Mouse (Mus musculus) heart, embryonic 10.5 days (tissue): ENCODE data around the gene Wipi2. TPM values are rescaled to one million over a fixed set of nuclear protein-coding genes. Genes with fewer than 3 reads are reported as not detected.

Experiments used
- DNase-seq: peaks from one replicate; pipeline ENCODE4 v3.0.0-alpha.2; 2017; ENCODE audit warnings: low spot score
- H3K27ac ChIP-seq: fragments of 300-500 bp; sonication (generic); 2 replicates; pipeline ENCODE4 v1.5.1; 2016; ENCODE audit warnings: mild to moderate bottlenecking
- H3K27me3 ChIP-seq: fragments of 300-500 bp; sonication (generic); 2 replicates; pipeline ENCODE4 v1.6.1; 2016; ENCODE audit warnings: mild to moderate bottlenecking; ENCODE audit not compliant: poor library complexity, insufficient read depth, severe bottlenecking
- H3K36me3 ChIP-seq: fragments of 300-500 bp; sonication (generic); 2 replicates; pipeline ENCODE4 v1.6.1; 2016; ENCODE audit warnings: mild to moderate bottlenecking, moderate library complexity
- H3K4me1 ChIP-seq: fragments of 300-500 bp; sonication (generic); 2 replicates; pipeline ENCODE4 v1.6.1; 2016; ENCODE audit warnings: mild to moderate bottlenecking
- H3K4me3 ChIP-seq: fragments of 300-500 bp; sonication (generic); 2 replicates; pipeline ENCODE4 v1.5.1; 2016; ENCODE audit warnings: mild to moderate bottlenecking, moderate library complexity
- H3K9me3 ChIP-seq: fragments of 300-500 bp; sonication (generic); 2 replicates; pipeline ENCODE4 v1.6.1; 2016; ENCODE audit warnings: mild to moderate bottlenecking, moderate library complexity
- WGBS: fragments of 180-500 bp; shearing (Covaris S2); methylation state at CpG from one replicate; pipeline ENCODE4 v1.1.7; 2016; 5-methylcytosine and 5-hydroxymethylcytosine counted together
- polyA plus RNA-seq: library from polyadenylated mRNA; unstranded; fragments of >200 nt; fragmentation: Nextera tagmentation; extraction: Ambion mirVana; gene quantifications from 2 replicates; pipeline ENCODE4 v1.2.1, GENCODE M21; 2016

The Wipi2 gene
- polyA plus RNA-seq, 1 experiment from 2014 or later: 47.6 TPM

DNA sequence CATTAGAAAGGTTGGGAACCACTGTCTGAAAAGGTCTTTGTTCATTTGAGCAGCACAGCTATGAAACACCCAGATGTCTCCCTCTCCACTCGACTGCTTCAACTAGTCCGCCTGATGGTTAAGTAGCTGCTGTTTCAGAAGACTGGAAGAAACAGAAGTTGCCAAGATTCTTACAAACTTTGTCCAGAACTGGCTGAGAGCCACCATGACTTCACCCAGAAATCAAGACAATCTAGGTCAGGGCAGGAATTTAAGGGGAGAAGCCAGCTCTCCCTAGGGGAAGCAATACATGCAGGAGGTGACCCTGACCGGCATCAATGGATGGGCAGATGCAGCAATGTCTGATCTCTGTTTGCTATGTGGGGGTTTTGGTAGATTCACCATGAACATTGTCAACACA, 54.4 kb downstream of the Wipi2 start:
- no peaks in the 10 kb centered on the region; the same call in 1 of the 2 replicates for H3K4me1 ChIP-seq
- 88% methylated on average over 3 of the region's 3 CpGs for WGBS
- no peaks in the 10 kb centered on the region for H3K36me3 ChIP-seq
- no peak overlapping the region for H3K27ac ChIP-seq
- no peak for DNase-seq
- H3K9me3 ChIP-seq: no peaks in the 10 kb centered on the region
- H3K27me3 ChIP-seq: no peaks in the 10 kb centered on the region
- H3K4me3 ChIP-seq: no peak overlapping the region

DNA sequence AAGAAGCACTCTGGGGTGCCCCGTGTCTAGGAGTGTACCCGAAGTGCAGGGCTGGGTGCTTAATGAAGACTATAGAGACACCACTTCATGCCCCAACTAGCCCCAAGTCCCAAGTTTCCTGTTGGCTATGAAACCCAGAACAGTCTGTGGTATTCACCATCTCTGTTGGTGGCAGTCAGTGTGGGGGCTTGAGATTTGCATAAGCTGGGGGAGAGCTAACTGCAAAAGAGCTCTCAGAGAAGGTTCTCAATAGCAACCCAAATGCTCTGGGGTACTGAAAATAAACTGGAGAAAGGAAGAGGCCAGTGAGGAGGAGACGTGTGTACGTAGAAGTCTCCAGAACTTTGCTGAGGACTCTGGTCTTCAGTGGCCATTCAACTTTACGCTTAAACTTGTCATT, 55.0 kb downstream of the Wipi2 start:
- no peaks in the 10 kb centered on the region for H3K36me3 ChIP-seq
- H3K4me3 ChIP-seq: no peak overlapping the region
- 84% methylated on average over 5 of the region's 5 CpGs for WGBS
- no peak for DNase-seq
- H3K9me3 ChIP-seq: no peaks in the 10 kb centered on the region
- no peaks in the 10 kb centered on the region for H3K27me3 ChIP-seq
- no peak overlapping the region for H3K27ac ChIP-seq
- no peaks in the 10 kb centered on the region; the same call in 1 of the 2 replicates for H3K4me1 ChIP-seq

DNA sequence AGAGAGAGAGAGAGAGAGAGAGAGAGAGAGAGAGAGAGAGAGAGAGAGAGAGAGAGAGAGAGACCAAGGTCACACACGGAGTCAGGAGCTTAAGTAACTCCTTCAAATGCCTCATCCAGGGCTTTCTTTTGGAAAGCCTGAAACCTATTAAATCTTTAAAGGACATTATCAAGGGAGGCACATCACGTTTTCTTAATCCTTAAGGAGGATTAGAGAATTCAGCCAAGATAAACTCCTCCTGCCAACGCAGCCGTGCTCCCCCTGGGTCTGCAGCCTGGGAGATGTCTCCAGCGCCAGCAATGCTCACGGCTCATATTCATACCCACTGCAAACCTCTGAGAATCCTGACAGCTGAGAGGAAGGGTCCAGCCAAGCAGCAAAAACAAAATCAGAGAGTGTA, 61.4 kb downstream of the Wipi2 start:
- DNase-seq: no peak
- H3K27me3 ChIP-seq: peaks cover 18% of the 10 kb centered on the region
- H3K9me3 ChIP-seq: no peaks in the 10 kb centered on the region
- WGBS: 46% methylated on average over 6 of the region's 6 CpGs
- no peak overlapping the region for H3K4me3 ChIP-seq
- no peak overlapping the region for H3K27ac ChIP-seq
- no peaks in the 10 kb centered on the region for H3K36me3 ChIP-seq
- H3K4me1 ChIP-seq: no peaks in the 10 kb centered on the region

DNA sequence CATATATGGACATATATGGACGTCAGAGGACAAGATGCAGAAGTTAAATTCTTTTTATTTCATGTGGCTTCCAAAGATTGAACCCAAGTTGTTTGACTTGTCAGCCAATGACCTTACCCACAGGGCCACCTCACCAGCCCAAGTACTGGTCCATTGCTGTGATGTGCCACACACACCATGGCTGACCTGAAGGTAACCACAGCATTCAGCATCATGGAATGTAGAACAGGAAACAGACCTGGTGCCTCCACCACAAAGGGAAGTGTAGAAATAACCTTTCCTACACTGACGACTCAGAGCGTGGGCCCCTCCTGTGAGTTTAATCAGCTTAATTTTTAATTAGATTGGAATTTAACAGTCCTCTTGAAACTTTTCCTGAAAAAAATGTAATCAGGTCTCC, 62.8 kb downstream of the Wipi2 start:
- 71% methylated on average over 3 of the region's 3 CpGs for WGBS
- Histone ChIP-seq H3K4me3 (no peak overlapping the region), H3K9me3 (no peaks in the 10 kb centered on the region), H3K27me3 (peaks cover 25% of the 10 kb centered on the region), H3K27ac (no peak overlapping the region), H3K4me1 (no peaks in the 10 kb centered on the region), H3K36me3 (no peaks in the 10 kb centered on the region)
- DNase-seq: no peak

DNA sequence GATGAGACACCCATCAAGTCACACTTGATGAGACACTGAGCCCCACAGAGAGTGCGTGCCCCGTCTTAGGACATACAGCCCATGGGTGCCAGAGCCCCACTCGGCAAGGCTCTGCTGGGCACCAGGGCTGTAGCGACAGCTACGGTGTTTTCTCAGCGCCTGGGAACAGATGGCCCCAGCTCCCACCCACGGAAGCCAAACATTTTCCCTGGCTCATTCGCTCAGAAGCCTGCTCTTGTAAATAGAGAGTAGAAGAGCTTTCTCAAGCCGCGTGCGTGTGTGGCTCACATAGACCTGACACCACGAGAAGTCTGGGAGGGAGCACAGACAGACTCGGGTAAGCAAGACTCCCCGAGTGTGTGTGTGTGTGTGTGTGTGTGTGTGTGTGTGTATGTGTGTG, 64.8 kb downstream of the Wipi2 start, which contains the start of gene Slc29a4:
Gene Slc29a4, plus strand, starts transcription at position 265 of the 400 bp plus-strand sequence.
- Histone ChIP-seq H3K27me3 (peaks cover 31% of the 10 kb centered on the region), H3K27ac (no peak within 1 kb of the TSS), H3K4me1 (no peaks in the 10 kb centered on the region), H3K4me3 (no peak within 1 kb of the TSS), H3K9me3 (no peaks in the 10 kb centered on the region), H3K36me3 (no peaks in the 10 kb centered on the region)
- DNase-seq: no peak
- 57% methylated on average over 14 of the region's 14 CpGs for WGBS

DNA sequence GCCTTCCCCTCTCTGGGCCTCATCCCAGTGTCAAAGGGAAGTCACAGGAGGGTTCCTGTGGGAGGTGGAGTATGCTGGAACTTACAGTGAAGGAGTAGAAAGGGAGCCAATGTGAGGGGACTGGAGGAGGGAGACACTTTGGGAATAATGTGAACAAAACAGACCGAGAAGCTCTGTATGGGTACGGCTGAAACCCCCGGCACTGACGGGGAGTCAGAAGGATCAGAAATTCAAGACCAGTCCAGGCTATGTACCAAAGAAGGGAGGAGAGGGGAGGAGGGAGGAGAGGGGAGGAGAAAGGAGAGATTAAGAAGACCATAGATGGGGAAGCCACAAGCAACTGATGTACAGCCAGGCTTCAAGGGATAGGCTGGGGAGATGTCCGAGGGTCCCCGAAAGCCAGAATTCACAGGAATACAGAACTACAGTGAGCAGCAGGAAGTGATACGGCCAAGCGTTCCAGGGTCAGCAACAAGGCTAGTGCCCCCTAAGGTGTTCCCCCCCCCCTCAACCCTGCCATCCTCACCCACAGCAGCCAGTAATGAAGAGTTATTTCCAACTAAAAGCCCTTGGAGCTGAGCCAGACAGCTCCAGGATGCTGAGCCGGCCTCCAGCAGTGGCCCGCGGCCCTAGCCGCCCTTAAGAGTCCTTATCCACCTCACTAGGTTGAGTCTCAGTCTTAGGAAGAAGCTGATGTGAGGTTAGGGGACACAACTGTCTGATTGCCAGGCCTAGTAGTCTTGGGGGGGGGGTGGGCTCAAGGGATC, 65.7 kb downstream of the Wipi2 start:
- DNase-seq: no peak
- Histone ChIP-seq H3K27me3 (peaks cover 31% of the 10 kb centered on the region), H3K36me3 (no peaks in the 10 kb centered on the region), H3K9me3 (no peaks in the 10 kb centered on the region), H3K4me1 (no peaks in the 10 kb centered on the region), H3K4me3 (no peak overlapping the region), H3K27ac (no peak overlapping the region)
- WGBS: 68% methylated on average over 12 of the region's 12 CpGs

DNA sequence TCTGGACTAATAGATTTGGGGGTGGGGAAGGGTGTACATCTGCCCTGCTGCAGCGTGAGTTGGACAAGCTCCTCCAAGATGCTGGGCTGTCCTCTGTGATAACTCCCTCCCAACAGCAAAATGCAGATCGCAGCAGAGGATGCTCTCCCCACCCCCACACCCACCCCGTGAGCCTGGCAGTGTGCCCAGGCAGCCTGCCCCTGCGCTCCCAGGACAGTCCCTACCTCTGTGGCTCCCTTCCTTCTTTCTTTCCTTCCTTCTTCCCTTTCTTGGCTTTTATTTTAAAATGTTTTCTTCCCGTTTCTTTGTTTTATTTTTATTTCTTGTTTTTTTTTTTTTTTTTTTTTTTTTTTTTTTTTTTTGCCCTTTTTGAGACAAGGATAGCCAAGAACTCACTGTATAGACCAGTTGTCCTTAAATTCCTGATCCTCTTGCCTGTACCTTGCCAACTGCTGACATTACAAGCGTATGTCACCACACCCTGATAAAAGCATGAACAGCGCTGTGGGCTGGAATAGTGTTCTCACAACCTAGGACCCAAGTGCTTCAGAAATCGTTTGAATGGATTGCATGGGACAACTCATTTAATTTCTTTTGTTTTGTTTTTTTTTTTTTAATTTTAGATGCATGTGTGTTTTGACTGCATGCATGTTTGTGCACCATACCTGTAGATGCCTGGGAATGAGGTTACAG, 66.4 kb downstream of the Wipi2 start:
- Histone ChIP-seq H3K4me1 (no peaks in the 10 kb centered on the region), H3K27ac (no peak overlapping the region), H3K36me3 (no peaks in the 10 kb centered on the region), H3K4me3 (no peak overlapping the region), H3K27me3 (peaks cover 35% of the 10 kb centered on the region), H3K9me3 (no peaks in the 10 kb centered on the region)
- WGBS: 58% methylated on average over 8 of the region's 8 CpGs
- no peak for DNase-seq

DNA sequence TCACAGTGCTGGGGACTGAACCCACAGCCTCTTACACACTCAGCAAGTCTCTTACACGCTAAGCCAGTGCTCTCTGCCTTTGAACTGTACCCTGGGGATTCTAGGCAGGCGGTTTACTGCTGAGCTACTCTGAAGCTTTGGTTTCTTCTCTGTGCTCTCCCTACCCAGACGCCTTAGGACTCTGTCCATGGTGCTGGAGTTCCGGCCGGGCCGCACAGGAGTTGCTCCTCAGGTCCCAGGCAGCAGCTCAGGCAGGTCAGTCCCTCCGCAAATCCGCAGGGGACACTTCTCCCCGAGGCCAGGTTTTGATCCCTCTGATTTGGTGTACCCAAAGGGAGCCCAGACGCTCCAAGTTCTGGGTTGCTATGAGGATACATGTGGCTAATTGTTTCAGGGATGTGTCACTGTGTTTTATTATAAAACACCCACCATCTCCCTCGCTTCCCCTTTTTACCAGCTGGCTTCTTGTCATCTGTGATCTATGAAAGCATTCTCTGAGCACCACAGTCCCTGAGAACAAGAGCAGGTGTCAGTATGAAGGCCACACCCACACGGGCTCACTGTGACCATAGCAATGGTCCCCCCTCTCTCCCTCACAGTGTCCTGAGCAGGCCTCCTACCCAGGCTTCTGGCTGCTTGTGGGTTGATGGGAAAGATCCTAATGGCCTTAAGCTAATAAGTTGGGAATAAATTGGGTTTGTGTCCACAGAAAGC, 67.3 kb downstream of the Wipi2 start:
- DNase-seq: no peak
- Histone ChIP-seq H3K9me3 (no peaks in the 10 kb centered on the region), H3K27ac (no peak overlapping the region), H3K36me3 (no peaks in the 10 kb centered on the region), H3K4me3 (no peak overlapping the region), H3K4me1 (no peaks in the 10 kb centered on the region), H3K27me3 (peaks cover 38% of the 10 kb centered on the region)
- WGBS: 13% methylated on average over 12 of the region's 12 CpGs

DNA sequence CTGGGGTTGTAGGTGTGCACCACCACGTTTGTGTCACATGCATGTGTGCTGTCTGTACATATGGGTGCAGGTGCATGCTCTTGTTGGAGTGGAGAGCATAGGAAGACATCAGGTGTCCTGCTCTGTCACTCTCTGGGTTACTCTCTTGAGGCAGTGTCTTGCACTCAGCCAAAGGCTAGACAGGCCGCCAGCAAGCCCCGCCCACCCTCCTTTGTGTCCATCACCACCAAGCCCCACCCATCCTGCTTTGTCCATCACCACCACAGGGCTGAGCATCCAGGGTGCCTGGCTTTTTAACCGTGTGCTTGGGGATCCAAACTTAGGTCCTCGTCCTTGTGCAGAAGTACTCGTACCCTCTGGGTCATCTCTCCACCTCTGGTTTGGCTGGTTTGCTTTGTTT, 68.8 kb downstream of the Wipi2 start:
- H3K27me3 ChIP-seq: peaks cover 51% of the 10 kb centered on the region
- H3K27ac ChIP-seq: no peak overlapping the region
- H3K4me1 ChIP-seq: peaks cover 3% of the 10 kb centered on the region
- H3K4me3 ChIP-seq: no peak overlapping the region
- H3K9me3 ChIP-seq: no peaks in the 10 kb centered on the region
- DNase-seq: no peak
- no peaks in the 10 kb centered on the region for H3K36me3 ChIP-seq
- 31% methylated on average over 6 of the region's 6 CpGs for WGBS

DNA sequence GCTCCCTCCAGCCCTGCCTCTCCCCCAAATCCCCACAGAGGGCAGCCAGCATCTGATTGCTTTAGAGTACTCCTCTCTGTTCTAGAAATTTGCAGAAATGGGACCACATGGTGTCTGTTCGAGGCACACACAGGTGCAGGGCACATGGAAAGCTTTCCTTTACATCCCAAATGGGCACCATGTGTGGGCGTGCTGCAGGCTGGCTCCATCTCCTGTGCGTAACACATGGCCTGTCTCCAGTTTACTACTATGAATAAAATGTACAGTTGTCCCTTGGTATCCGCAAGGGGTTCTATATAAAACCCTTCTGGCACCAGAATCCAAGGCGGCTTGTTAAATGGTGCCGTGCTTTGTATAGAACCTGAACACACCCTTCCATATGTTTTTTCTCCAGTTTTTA, 69.4 kb downstream of the Wipi2 start:
- Histone ChIP-seq H3K4me1 (peaks cover 9% of the 10 kb centered on the region), H3K27me3 (peaks cover 57% of the 10 kb centered on the region), H3K9me3 (no peaks in the 10 kb centered on the region), H3K36me3 (no peaks in the 10 kb centered on the region), H3K4me3 (no peak overlapping the region), H3K27ac (no peak overlapping the region)
- no peak for DNase-seq
- 83% methylated on average over 6 of the region's 6 CpGs for WGBS

DNA sequence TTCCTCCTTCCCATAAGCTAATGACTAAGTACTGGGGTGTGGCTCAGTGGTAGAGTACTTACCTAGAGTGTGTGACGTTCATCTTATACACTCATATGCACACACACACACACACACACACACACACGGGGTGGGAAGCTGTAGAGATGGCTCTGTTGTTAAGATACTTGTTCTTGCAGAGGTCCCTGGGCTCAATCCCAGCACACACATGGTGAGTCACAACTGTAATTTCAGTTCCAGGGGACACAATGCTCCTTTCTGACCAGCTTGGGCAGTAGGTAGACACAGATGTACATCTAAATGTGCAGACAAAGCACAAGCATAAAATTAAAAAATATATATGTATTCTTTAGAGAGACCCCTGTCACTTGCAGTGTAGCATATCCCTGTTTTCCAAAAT, 70.2 kb downstream of the Wipi2 start:
- WGBS: 45% methylated on average over 2 of the region's 2 CpGs
- peaks cover 65% of the 10 kb centered on the region for H3K27me3 ChIP-seq

DNA sequence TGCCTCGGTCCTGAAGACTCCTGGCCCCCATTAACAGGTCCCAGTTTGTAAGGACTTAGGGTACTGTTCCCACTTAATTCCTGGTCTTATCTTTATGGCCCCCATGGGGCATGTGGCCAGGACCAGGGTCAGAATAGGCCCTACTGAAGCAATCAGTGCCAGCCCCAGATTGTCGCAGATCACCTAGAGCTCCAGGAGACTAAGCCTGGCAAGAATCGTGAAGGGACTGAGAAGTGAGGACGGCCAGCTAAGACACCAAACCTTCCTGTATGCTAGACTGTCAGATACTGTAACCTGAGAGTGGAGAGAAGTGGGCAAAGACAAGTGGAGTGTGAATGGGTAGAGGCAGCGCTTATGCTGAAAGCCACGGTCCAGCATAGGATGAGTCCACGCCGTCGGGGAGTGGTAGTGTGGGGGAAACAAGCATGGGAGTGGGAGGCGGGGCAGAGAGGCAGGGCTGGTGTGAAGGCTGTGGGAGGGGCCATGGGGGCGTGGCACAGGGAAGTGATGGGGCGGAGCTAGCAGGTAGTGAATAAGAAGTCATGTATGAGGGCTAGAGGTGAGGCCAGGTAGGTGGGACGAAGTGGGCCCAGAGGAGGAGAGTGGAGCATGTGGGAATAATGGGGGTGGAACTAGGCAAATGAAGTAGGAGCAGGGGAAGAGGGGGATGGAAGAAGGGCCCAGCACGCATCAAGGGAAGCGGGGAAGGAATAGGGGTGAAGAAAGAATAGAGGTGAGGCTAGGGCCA, 73.5 kb downstream of the Wipi2 start:
- Histone ChIP-seq H3K9me3 (no peaks in the 10 kb centered on the region), H3K27me3 (peaks cover 64% of the 10 kb centered on the region), H3K4me3 (peak overlapping the region; percentile 74), H3K27ac (no peak overlapping the region), H3K4me1 (peaks cover 20% of the 10 kb centered on the region), H3K36me3 (no peaks in the 10 kb centered on the region)
- 8% methylated on average over 15 of the region's 15 CpGs for WGBS
- DNase-seq: no peak

More for the DNA sequence above, 70.2 kb downstream of the Wipi2 start:
- no peaks in the 10 kb centered on the region for H3K9me3 ChIP-seq
- peaks cover 18% of the 10 kb centered on the region for H3K4me1 ChIP-seq
- H3K27ac ChIP-seq: no peak overlapping the region
- DNase-seq: no peak
- H3K36me3 ChIP-seq: no peaks in the 10 kb centered on the region
- H3K4me3 ChIP-seq: no peak overlapping the region
